19 mouse cellular contexts compared by ENCODE assay signal in genomic region chr17:84342299-84342817, GRCm38 (mm10).
A peak's percentile ranks its signal among the peaks of the same experiment; 100 is the strongest.
DNase-seq lines count a peak whose midpoint lies in the region; ATAC-seq and TF ChIP-seq lines count a peak whose summit lies in the region.
"Had no signal": no experiment of that assay in that cellular context is flagged by ENCODE, and none has a peak within 500 bp of the region (broad histone marks: within the 10 kb centered on the region; RNA-seq: fewer than 3 reads in every experiment).

No protein-coding gene starts in this region.

- no peak overlapping the region for H3K9ac ChIP-seq in liver, embryonic 14.5 days (replicated peaks)
- no peak overlapping the region for H3K9ac ChIP-seq in liver, embryonic 12.5 days
- H3K9ac ChIP-seq in stomach, postnatal 0 days (ENCODE audit: low read length): no peak overlapping the region
- H3K9ac ChIP-seq: heart, embryonic 13.5 days; neural tube, embryonic 12.5 days had no signal

- no peak overlapping the region for H3K27ac ChIP-seq in liver, embryonic 14.5 days
- no peak overlapping the region for H3K27ac ChIP-seq in liver, embryonic 12.5 days
- no peak overlapping the region for H3K27ac ChIP-seq in stomach, postnatal 0 days (replicated peaks)
- H3K27ac ChIP-seq: embryonic facial prominence, embryonic 10.5 days; heart, embryonic 13.5 days; limb, embryonic 10.5 days; neural tube, embryonic 12.5 days had no signal

- no peaks in the 10 kb centered on the region for H3K9me3 ChIP-seq in liver, embryonic 14.5 days (ENCODE audit: control insufficient read depth, low read length)
- no peaks in the 10 kb centered on the region for H3K9me3 ChIP-seq in liver, embryonic 12.5 days (replicated peaks)
- H3K9me3 ChIP-seq in stomach, postnatal 0 days (ENCODE audit: control insufficient read depth, low read length): no peaks in the 10 kb centered on the region
- H3K9me3 ChIP-seq: embryonic facial prominence, embryonic 10.5 days; limb, embryonic 10.5 days; megakaryocyte, embryonic 14.5 days; neural tube, embryonic 12.5 days had no signal

- H3K36me3 ChIP-seq in liver, embryonic 14.5 days (replicated peaks; ENCODE audit: control insufficient read depth, insufficient read depth, low read depth): no peaks in the 10 kb centered on the region
- peaks cover 25% of the 10 kb centered on the region for H3K36me3 ChIP-seq in liver, embryonic 12.5 days
- H3K36me3 ChIP-seq in stomach, postnatal 0 days (ENCODE audit: control insufficient read depth, insufficient read depth, low read length): no peaks in the 10 kb centered on the region

- no peak overlapping the region for H3K4me3 ChIP-seq in liver, embryonic 14.5 days (ENCODE audit: insufficient read depth in 1 of 2, low read depth in 2 of 2, low read length in 2 of 2)
- no peak overlapping the region for H3K4me3 ChIP-seq in liver, embryonic 12.5 days
- H3K4me3 ChIP-seq in stomach, postnatal 0 days (ENCODE audit: low read depth, low read length): no peak overlapping the region
- H3K4me3 ChIP-seq: embryonic facial prominence, embryonic 10.5 days; heart, embryonic 13.5 days; limb, embryonic 10.5 days; megakaryocyte, embryonic 14.5 days; neural tube, embryonic 12.5 days had no signal

- 0 out of 2 replicates have a peak, but pooled peaks have one; percentile 7 for TF ChIP-seq CTCF in liver, embryonic 14.5 days (IDR thresholded peaks at IDR 0.05; ENCODE audit: low read depth)
- peak; percentile 24 for TF ChIP-seq CTCF in stomach, postnatal 0 days (IDR thresholded peaks at IDR 0.05; ENCODE audit: low read depth)

- no peaks in the 10 kb centered on the region for H3K27me3 ChIP-seq in liver, embryonic 14.5 days (ENCODE audit: control insufficient read depth, insufficient read depth, low read length)
- no peaks in the 10 kb centered on the region for H3K27me3 ChIP-seq in liver, embryonic 12.5 days (replicated peaks)
- H3K27me3 ChIP-seq in stomach, postnatal 0 days (ENCODE audit: control insufficient read depth, insufficient read depth, low read length): no peaks in the 10 kb centered on the region
- H3K27me3 ChIP-seq: heart, embryonic 13.5 days; megakaryocyte, embryonic 14.5 days; neural tube, embryonic 12.5 days had no signal

- peak; percentile 49 for DNase-seq in embryo, embryonic 10 days (ENCODE audit: low spot score)
- DNase-seq in embryo, embryonic 9.5 days (ENCODE audit: extremely low spot score): no peak
- DNase-seq in liver, embryonic 14.5 days (ENCODE audit: low read depth in 3 of 3, low spot score in 3 of 3): no peak
- no peak for DNase-seq in stomach, postnatal 0 days (ENCODE audit: low spot score)
- no peak for DNase-seq in cerebellum, adult 11-12 months
- DNase-seq: cerebellum, adult 9-11 months; heart, postnatal 36 days; right cerebral cortex, postnatal 14 days had no signal

- 74% methylated on average over 6 of the region's 6 CpGs for WGBS in liver, embryonic 14.5 days (ENCODE audit: insufficient replicate concordance)
- 80% methylated on average over 6 of the region's 6 CpGs for WGBS in liver, embryonic 12.5 days (ENCODE audit: insufficient replicate concordance)
- 89% methylated on average over 6 of the region's 6 CpGs for WGBS in stomach, postnatal 0 days

- H3K4me2 ChIP-seq in liver, embryonic 14.5 days (ENCODE audit: low read depth): no peak overlapping the region
- H3K4me2 ChIP-seq in liver, embryonic 12.5 days: no peak overlapping the region
- H3K4me2 ChIP-seq in stomach, postnatal 0 days (replicated peaks; ENCODE audit: low read depth): no peak overlapping the region
- H3K4me2 ChIP-seq: heart, embryonic 13.5 days; liver, embryonic 11.5 days; neural tube, embryonic 12.5 days had no signal

- ATAC-seq in liver, embryonic 14.5 days (ENCODE audit: insufficient read depth): no peak
- no peak for ATAC-seq in liver, embryonic 12.5 days
- ATAC-seq in common myeloid progenitor, adult 5-6 weeks (replicated peaks; ENCODE audit: low read depth, poor library complexity, severe bottlenecking): peak; percentile 54; the same call in 1 of the 2 replicates
- no peak for ATAC-seq in stomach, postnatal 0 days (ENCODE audit: low FRiP score, low TSS enrichment)
- ATAC-seq: forebrain, embryonic 14.5 days; inflammation-experienced regulatory T-cells, adult 6 months; midbrain, embryonic 16.5 days had no signal

- no peaks in the 10 kb centered on the region for H3K4me1 ChIP-seq in liver, embryonic 14.5 days (replicated peaks; ENCODE audit: control insufficient read depth in 2 of 2, insufficient read depth in 2 of 2, low read length in 1 of 2)
- no peaks in the 10 kb centered on the region for H3K4me1 ChIP-seq in liver, embryonic 12.5 days
- H3K4me1 ChIP-seq in stomach, postnatal 0 days (replicated peaks; ENCODE audit: control insufficient read depth, insufficient read depth): no peaks in the 10 kb centered on the region
- H3K4me1 ChIP-seq: limb, embryonic 10.5 days; neural tube, embryonic 12.5 days had no signal

- TF ChIP-seq EP300 in liver, embryonic 14.5 days (IDR thresholded peaks at IDR 0.05; ENCODE audit: low read depth): no peak
- TF ChIP-seq EP300 in stomach, postnatal 0 days (optimal IDR thresholded peaks at IDR 0.05): no peak
